Mouse (Mus musculus) E14TG2a.4 (cell line): ENCODE measurements around the gene Tmem114.

Source experiments
- H3K27me3 ChIP-seq: 2 replicates; pipeline ENCODE4 v1.6.1; 2014; ENCODE audit warnings: low read length, control low read depth; ENCODE audit not compliant: insufficient read depth
- H3K36me3 ChIP-seq: 2 replicates; pipeline ENCODE4 v1.6.1; 2014; ENCODE audit warnings: low read length, control low read depth; ENCODE audit not compliant: insufficient read depth
- H3K4me1 ChIP-seq: replicated peaks from 2 replicates; pipeline ENCODE4 v1.6.1; 2014; ENCODE audit warnings: low read depth, low read length, control low read depth
- H3K4me3 ChIP-seq: replicated peaks from 2 replicates; pipeline ENCODE4 v1.5.1; 2014; ENCODE audit warnings: mild to moderate bottlenecking, low read length
- H3K9me3 ChIP-seq: 2 replicates; pipeline ENCODE4 v1.6.1; 2014; ENCODE audit warnings: low read length, control low read depth
- CTCF ChIP-seq: conservative IDR thresholded peaks from 2 replicates; pipeline ENCODE4 v1.5.1; 2014; ENCODE audit warnings: low read length
- NANOG ChIP-seq: IDR thresholded peaks from 2 replicates; pipeline ENCODE4 v1.6.1; 2014; ENCODE audit warnings: borderline replicate concordance, low read length, mixed read lengths
- POU5F1 ChIP-seq: IDR thresholded peaks from 2 replicates; pipeline ENCODE4 v1.6.1; 2014; ENCODE audit warnings: low read length, borderline replicate concordance

Tmem114 gene

DNA sequence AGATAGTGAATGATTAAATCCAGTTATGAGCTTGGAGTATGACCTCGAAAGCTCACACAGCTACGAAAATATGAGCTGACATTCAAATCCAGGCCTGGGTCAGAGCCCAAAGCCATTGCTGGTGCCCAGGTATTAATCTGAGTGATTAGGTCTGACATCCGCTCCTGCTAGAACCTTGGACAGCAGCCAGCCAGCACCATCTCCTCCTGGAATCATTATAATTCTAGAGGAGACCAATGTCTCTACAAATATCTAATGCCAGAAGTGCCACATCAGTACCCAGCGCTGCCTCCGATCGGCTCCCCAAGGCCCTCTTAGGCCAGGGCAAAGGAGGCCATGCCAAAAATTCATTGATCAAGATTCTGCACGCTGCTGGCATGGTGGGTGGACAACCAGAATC is 20.0 kb upstream of the Tmem114 start:
- no peaks in the 10 kb centered on the region for H3K36me3 ChIP-seq
- H3K4me3 ChIP-seq, result no peak overlapping the region
- peaks cover 12% of the 10 kb centered on the region; the same call in 1 of the 2 replicates for H3K9me3 ChIP-seq
- no peaks in the 10 kb centered on the region for H3K4me1 ChIP-seq
- H3K27me3 ChIP-seq, result peaks cover 8% of the 10 kb centered on the region; the same call in 1 of the 2 replicates
- TF ChIP-seq CTCF, result no peak
- TF ChIP-seq NANOG, result no peak
- TF ChIP-seq POU5F1, result no peak

DNA sequence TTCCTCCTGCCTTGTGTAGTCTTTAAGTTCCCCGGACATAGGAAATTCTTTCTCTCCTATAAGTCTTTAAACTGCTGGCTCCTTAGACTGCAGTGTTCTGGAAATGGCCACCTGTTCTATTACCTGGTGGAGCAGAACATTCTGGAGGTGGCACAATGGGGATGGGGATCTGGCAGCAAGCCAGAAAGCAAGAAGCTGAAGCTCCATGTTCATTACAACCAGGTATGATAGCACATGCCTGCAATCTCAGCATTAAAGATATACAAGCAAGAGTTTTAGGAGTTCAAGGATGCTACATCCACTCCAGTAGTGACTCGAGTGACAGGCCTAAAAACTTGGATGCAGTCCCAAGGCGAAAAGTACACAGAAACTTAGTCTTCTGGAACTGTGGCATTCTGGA is 7.7 kb upstream of the Tmem114 start:
- peaks cover 18% of the 10 kb centered on the region for H3K27me3 ChIP-seq
- H3K9me3 ChIP-seq, result no peaks in the 10 kb centered on the region
- H3K4me1 ChIP-seq, result 0 out of 2 replicates have a peak, but pooled peaks cover 3% of the 10 kb centered on the region
- H3K4me3 ChIP-seq, result no peak overlapping the region
- no peak for TF ChIP-seq NANOG
- no peak for TF ChIP-seq CTCF
- TF ChIP-seq POU5F1, result no peak
- H3K36me3 ChIP-seq, result no peaks in the 10 kb centered on the region

GRCm38 (mm10) chr16:8429531-8429930 is 4.6 kb upstream of the Tmem114 start:
- no peak overlapping the region for H3K4me3 ChIP-seq
- no peak for TF ChIP-seq NANOG
- TF ChIP-seq POU5F1, result no peak
- TF ChIP-seq CTCF, result no peak
- peaks cover 3% of the 10 kb centered on the region for H3K9me3 ChIP-seq
- peaks cover 10% of the 10 kb centered on the region for H3K4me1 ChIP-seq
- H3K27me3 ChIP-seq, result peaks cover 43% of the 10 kb centered on the region
- no peaks in the 10 kb centered on the region for H3K36me3 ChIP-seq

GRCm38 (mm10) chr16:8425736-8426135 is 800 bp upstream of the Tmem114 start:
- Histone ChIP-seq H3K9me3 (peaks cover 3% of the 10 kb centered on the region), H3K4me3 (no peak overlapping the region)
- no peak for TF ChIP-seq NANOG
- TF ChIP-seq POU5F1, result no peak
- no peak for TF ChIP-seq CTCF

DNA sequence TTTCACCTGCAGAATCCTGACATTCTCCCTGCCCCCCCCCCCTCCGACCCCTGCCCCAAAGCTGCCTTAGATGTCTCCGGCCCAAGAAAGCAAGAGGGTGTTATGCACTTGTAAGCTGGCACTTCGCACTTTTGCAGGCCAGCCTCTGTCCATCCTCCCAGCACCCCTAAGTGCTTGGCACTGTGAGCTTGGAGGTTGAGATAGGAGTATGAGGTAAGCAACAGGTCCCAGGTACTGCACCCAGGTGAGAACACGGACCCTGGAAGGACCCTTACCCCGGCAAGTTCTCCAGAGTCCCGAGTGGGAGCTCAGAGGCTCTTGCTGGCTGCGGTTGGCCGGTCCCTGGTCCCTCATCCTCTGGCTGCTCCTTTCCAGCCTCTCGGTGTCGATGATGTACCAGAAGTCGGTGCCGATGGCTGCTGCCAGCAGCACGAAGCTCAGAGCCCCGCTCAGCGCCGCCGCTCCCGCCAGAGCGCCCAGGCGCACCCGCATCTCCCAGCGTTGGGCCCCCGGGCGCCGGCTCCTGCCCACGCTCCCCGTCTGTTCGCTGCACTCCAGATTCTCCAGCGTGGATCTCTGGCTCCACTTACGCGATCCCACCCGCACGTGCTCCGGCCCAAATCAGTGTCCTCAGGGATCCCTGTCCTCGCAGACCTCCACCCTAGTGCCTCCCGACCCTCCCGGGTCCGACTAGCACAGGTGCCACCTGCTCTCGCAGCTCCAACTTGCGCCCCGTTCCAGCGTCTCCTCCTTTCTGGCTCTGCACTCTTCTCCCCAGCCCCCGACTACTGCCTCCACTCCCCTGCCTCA is 570 bp downstream of the Tmem114 start:
- Histone ChIP-seq H3K9me3 (peaks cover 3% of the 10 kb centered on the region), H3K4me3 (peak overlapping the region; percentile 75), H3K27me3 (peaks cover 63% of the 10 kb centered on the region), H3K36me3 (no peaks in the 10 kb centered on the region), H3K4me1 (peaks cover 16% of the 10 kb centered on the region)
- TF ChIP-seq NANOG, result no peak
- no peak for TF ChIP-seq POU5F1
- TF ChIP-seq CTCF, result no peak

More at GRCm38 (mm10) chr16:8425736-8426135, 800 bp upstream of the Tmem114 start:
- Histone ChIP-seq H3K4me1 (peaks cover 16% of the 10 kb centered on the region), H3K36me3 (no peaks in the 10 kb centered on the region), H3K27me3 (peaks cover 67% of the 10 kb centered on the region)

- Histone ChIP-seq H3K9me3 (peaks cover 3% of the 10 kb centered on the region), H3K36me3 (no peaks in the 10 kb centered on the region), H3K4me3 (no peak overlapping the region), H3K27me3 (peaks cover 63% of the 10 kb centered on the region), H3K4me1 (peaks cover 16% of the 10 kb centered on the region)
- TF ChIP-seq NANOG (no peak), CTCF (no peak), POU5F1 (no peak)
Observed at GRCm38 (mm10) chr16:8423626-8424114, 1.3 kb downstream of the Tmem114 start.

- Histone ChIP-seq H3K9me3 (peaks cover 3% of the 10 kb centered on the region), H3K27me3 (peaks cover 43% of the 10 kb centered on the region), H3K4me3 (no peak overlapping the region), H3K4me1 (peaks cover 25% of the 10 kb centered on the region), H3K36me3 (no peaks in the 10 kb centered on the region)
- TF ChIP-seq CTCF (no peak), NANOG (no peak), POU5F1 (no peak)
Observed at GRCm38 (mm10) chr16:8420842-8421241, 4.1 kb downstream of the Tmem114 start.

DNA sequence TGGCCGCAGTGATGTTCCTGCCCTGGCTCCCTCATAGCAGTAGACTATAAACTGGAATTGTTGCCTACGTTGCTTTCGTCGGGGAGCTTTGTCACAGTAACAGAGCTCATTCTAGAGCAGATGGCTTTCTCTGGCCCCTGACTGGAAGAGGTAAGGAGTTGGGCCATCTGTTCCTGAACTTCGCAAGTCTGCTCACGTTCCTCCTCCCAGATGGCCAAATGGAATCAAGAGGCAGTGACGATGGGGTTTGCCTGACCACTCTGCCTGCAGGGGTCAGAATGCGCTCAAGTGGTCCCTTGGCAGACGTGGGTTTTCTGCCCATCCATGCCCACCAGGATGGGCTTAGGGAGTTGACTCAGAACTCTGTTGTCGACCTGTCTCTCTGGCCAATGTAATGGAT is 4.6 kb downstream of the Tmem114 start:
- H3K9me3 ChIP-seq, result no peaks in the 10 kb centered on the region
- no peak overlapping the region for H3K4me3 ChIP-seq
- peaks cover 25% of the 10 kb centered on the region for H3K4me1 ChIP-seq
- TF ChIP-seq CTCF (no peak), POU5F1 (no peak), NANOG (no peak)
- H3K36me3 ChIP-seq, result no peaks in the 10 kb centered on the region
- H3K27me3 ChIP-seq, result peaks cover 38% of the 10 kb centered on the region
